Mouse (Mus musculus): Measurements from ENCODE around the gene Rbm19. TPM values are rescaled to one million over a fixed set of nuclear protein-coding genes. Genes with fewer than 3 reads are reported as not detected.

Gene Rbm19
- polyA plus RNA-seq, 1 experiment from 2014 or later: 23.0 TPM

DNA sequence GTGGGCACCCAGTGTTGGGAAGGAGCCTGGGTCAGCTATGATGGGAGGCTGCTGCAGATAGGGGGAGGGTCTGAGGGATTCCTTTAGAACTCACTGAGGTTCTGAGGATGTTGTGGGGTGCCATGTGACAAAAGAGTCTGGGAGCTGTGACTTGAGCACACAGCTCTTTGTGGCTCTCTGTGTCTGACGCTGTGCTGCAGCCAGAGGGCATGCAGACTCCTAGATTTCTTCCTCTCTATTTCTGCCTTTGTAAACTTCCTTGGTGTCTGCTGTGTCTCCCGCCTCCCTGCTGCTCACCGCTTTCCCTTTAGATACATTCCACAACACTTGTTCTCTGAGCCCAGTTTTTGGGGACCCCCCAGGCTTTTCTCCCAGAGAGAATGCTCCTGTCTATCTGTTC is 36.9 kb downstream of the Rbm19 start:
- DNase-seq (ENCODE audit: low spot score, missing footprints): no peak
- 84% methylated on average over 3 of the region's 3 CpGs for WGBS
- peaks cover 20% of the 10 kb centered on the region for H3K27me3 ChIP-seq (ENCODE audit: control insufficient read depth, insufficient read depth, low read length)

DNA sequence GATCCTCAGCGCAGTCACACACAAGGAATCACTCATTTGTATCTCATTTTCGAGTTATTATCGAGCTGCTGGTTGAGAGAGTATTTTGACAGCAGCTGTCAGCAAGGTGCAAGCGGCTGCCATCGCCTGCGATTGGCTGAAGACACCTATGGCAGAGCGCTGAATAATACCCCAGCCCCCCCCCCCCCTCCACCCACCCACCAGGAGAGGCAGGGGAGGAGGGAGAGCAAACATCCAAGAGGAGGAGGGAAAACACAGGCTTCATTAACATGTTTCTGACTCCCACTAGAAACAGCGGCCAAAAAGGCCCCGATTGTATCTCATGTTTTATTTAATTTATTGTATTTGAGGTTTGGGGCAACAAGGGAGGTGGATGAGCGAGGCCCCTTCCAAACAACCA is 39.4 kb downstream of the Rbm19 start:
- no peak overlapping the region for H3K4me3 ChIP-seq (ENCODE audit: low read depth, low read length)
- DNase-seq (ENCODE audit: low spot score, missing footprints) (no peak), ATAC-seq (ENCODE audit: low FRiP score) (no peak)
- H3K36me3 ChIP-seq (ENCODE audit: control insufficient read depth, insufficient read depth, low read length): no peaks in the 10 kb centered on the region
- H3K27ac ChIP-seq (ENCODE audit: low read depth, low read length): peak overlapping the region; percentile 35; the same call in 1 of the 2 replicates
- H3K9ac ChIP-seq (ENCODE audit: low read length): no peak overlapping the region
- WGBS: 82% methylated on average over 10 of the region's 10 CpGs
- H3K27me3 ChIP-seq (ENCODE audit: control insufficient read depth, insufficient read depth, low read length): peaks cover under 1% of the 10 kb centered on the region
- no peaks in the 10 kb centered on the region for H3K4me1 ChIP-seq (ENCODE audit: control insufficient read depth, insufficient read depth, low read length)
- H3K4me2 ChIP-seq: no peak overlapping the region
- no peaks in the 10 kb centered on the region for H3K9me3 ChIP-seq (ENCODE audit: control insufficient read depth, low read length)

More for the DNA sequence above, 36.9 kb downstream of the Rbm19 start:
- no peaks in the 10 kb centered on the region for H3K4me1 ChIP-seq (ENCODE audit: control insufficient read depth, insufficient read depth, low read length)
- no peaks in the 10 kb centered on the region for H3K36me3 ChIP-seq (ENCODE audit: control insufficient read depth, insufficient read depth, low read length)
- H3K4me3 ChIP-seq (ENCODE audit: low read depth, low read length): no peak overlapping the region
- H3K4me2 ChIP-seq: no peak overlapping the region
- H3K9me3 ChIP-seq (ENCODE audit: control insufficient read depth, low read length): no peaks in the 10 kb centered on the region
- no peak overlapping the region for H3K9ac ChIP-seq (ENCODE audit: low read length)
- no peak for ATAC-seq (ENCODE audit: low FRiP score)
- no peak overlapping the region for H3K27ac ChIP-seq (ENCODE audit: low read depth, low read length)

DNA sequence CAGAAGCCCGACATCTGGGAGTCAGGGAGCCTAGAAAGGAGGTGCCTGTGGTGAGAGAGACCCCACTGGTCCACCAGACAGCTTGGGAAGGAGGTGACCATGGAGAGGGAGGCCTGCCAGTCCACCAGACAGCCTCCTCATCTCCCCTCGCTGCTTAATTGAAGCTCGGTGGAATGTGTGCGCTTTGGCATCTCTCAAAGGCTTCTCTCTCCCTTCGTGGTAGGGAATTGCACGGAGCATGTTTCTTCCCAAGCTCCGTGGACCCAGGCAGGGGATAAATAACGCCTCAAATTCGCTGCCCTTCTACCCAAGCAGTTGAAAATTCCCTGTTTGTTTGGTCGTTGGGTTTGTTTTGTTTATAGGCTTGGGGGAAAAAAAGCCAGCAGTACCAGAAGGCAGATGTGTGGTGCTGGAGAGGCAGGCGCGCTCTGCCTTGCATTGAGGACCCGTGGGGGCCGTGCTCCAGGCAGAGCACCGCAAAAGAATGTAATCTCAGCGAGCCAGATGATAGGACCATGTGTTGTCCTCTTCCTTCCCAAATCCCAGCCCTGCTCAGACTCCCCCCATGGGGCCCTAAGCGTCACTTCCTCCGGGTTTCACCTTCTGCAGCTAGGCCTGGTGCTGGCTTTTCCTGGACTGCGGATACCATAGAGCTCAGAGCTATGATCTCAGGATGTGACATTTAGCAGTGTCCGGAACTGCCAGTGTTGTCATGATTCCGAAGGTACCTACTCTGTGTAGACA is 40.1 kb downstream of the Rbm19 start:
- Histone ChIP-seq H3K27ac (ENCODE audit: low read depth, low read length) (peak overlapping the region; percentile 35), H3K9me3 (ENCODE audit: control insufficient read depth, low read length) (no peaks in the 10 kb centered on the region), H3K9ac (ENCODE audit: low read length) (no peak overlapping the region), H3K36me3 (ENCODE audit: control insufficient read depth, insufficient read depth, low read length) (no peaks in the 10 kb centered on the region), H3K27me3 (ENCODE audit: control insufficient read depth, insufficient read depth, low read length) (no peaks in the 10 kb centered on the region; the same call in 1 of the 2 replicates), H3K4me3 (ENCODE audit: low read depth, low read length) (no peak overlapping the region), H3K4me2 (no peak overlapping the region), H3K4me1 (ENCODE audit: control insufficient read depth, insufficient read depth, low read length) (no peaks in the 10 kb centered on the region)
- ATAC-seq (ENCODE audit: low FRiP score): no peak
- 75% methylated on average over 21 of the region's 21 CpGs for WGBS
- no peak for DNase-seq (ENCODE audit: low spot score, missing footprints)

DNA sequence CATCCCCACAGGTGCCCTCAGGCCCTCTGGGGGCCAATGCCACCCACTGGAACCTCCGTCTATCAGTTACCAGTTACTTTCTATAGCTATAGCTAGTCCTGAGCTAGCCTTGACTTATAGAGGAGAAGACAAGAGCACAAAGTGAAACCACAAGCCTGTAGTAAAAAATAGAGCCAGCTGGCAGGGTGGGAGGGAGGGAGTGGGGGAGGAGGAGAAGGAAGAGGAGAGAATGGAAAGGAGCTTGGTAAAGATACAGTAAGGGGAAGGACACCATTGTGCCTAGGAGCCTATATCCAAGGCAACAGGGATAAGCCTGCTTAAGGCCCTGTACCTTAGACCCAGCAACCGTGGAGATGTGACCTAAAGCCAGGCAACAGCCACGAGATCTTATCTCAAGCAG is 40.9 kb downstream of the Rbm19 start:
- no peaks in the 10 kb centered on the region for H3K36me3 ChIP-seq (ENCODE audit: control insufficient read depth, insufficient read depth, low read length)
- H3K27me3 ChIP-seq (ENCODE audit: control insufficient read depth, insufficient read depth, low read length): no peaks in the 10 kb centered on the region; the same call in 1 of the 2 replicates
- H3K27ac ChIP-seq (ENCODE audit: low read depth, low read length): no peak overlapping the region
- no peaks in the 10 kb centered on the region for H3K9me3 ChIP-seq (ENCODE audit: control insufficient read depth, low read length)
- no peaks in the 10 kb centered on the region for H3K4me1 ChIP-seq (ENCODE audit: control insufficient read depth, insufficient read depth, low read length)
- no peak overlapping the region for H3K4me3 ChIP-seq (ENCODE audit: low read depth, low read length)
- ATAC-seq (ENCODE audit: low FRiP score) (no peak), DNase-seq (ENCODE audit: low spot score, missing footprints) (no peak)
- H3K9ac ChIP-seq (ENCODE audit: low read length): no peak overlapping the region
- H3K4me2 ChIP-seq: no peak overlapping the region
- WGBS: 81% methylated on average over 3 of the region's 3 CpGs

DNA sequence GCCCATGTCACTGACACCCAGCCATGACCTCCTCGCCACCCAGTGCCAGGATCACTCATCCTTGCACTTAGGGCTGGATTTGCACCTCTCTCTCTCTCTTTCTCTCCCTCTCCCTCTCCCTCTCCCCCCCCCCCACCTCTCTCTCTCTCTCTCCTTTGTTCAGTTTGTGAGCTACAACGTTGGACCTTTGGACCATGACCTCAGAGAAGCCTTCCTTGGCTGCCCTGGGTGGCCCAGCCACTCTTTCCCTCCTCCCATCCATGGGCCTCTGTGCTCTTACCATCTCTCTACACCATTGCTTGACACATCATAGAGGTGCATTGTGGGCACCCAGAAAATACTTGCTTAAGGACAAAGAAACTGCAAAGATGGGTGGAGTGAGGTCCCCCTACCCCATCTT is 42.2 kb downstream of the Rbm19 start:
- Histone ChIP-seq H3K27ac (ENCODE audit: low read depth, low read length) (no peak overlapping the region), H3K36me3 (ENCODE audit: control insufficient read depth, insufficient read depth, low read length) (no peaks in the 10 kb centered on the region), H3K4me2 (no peak overlapping the region), H3K9ac (ENCODE audit: low read length) (no peak overlapping the region), H3K4me3 (ENCODE audit: low read depth, low read length) (no peak overlapping the region), H3K9me3 (ENCODE audit: control insufficient read depth, low read length) (no peaks in the 10 kb centered on the region), H3K4me1 (ENCODE audit: control insufficient read depth, insufficient read depth, low read length) (no peaks in the 10 kb centered on the region), H3K27me3 (ENCODE audit: control insufficient read depth, insufficient read depth, low read length) (no peaks in the 10 kb centered on the region; the same call in 1 of the 2 replicates)
- WGBS: 68% methylated on average over 2 of the region's 2 CpGs
- DNase-seq (ENCODE audit: low spot score, missing footprints): no peak
- no peak for ATAC-seq (ENCODE audit: low FRiP score)

DNA sequence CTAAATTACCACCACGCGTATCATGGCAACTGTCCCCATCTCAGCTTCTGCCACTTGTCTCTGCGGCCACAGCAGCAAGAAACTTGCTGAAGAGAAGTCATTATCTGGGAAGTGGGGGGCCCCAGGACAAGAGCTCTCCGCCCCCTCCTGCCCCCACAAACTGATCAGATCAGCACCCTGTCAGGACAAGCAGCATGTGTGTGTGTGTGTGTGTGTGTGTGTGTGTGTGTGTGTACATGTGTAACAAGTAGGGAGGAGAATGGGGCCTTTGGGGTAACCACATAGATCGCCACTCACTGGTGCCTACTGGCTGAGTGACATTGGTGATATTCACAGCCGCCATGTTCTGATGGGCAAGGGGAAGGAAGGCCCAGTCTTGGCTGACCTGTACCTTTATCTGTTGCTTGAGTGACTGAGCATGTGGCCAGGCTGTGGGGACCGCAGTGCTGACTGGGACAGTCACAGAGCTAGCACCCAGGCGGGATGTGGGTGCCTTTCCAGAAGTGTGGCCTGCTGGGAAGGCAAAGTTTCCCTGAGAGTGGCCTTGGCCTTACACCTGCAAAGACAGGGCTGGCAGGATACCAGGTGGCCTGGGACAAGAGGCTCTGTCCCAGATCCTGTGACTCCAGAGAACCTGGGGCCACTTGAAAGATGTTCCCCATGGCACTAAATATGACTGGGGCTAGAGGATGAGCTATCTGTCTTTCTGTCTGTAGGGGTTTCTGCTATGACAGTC is 44.8 kb downstream of the Rbm19 start:
- no peaks in the 10 kb centered on the region for H3K9me3 ChIP-seq (ENCODE audit: control insufficient read depth, low read length)
- WGBS: 90% methylated on average over 8 of the region's 8 CpGs
- no peak overlapping the region for H3K9ac ChIP-seq (ENCODE audit: low read length)
- H3K27ac ChIP-seq (ENCODE audit: low read depth, low read length): no peak overlapping the region
- ATAC-seq (ENCODE audit: low FRiP score) (no peak), DNase-seq (ENCODE audit: low spot score, missing footprints) (no peak)
- peaks cover 2% of the 10 kb centered on the region; the same call in 1 of the 2 replicates for H3K4me1 ChIP-seq (ENCODE audit: control insufficient read depth, insufficient read depth, low read length)
- H3K4me2 ChIP-seq: no peak overlapping the region
- H3K36me3 ChIP-seq (ENCODE audit: control insufficient read depth, insufficient read depth, low read length): no peaks in the 10 kb centered on the region
- no peak overlapping the region for H3K4me3 ChIP-seq (ENCODE audit: low read depth, low read length)
- no peaks in the 10 kb centered on the region for H3K27me3 ChIP-seq (ENCODE audit: control insufficient read depth, insufficient read depth, low read length)

DNA sequence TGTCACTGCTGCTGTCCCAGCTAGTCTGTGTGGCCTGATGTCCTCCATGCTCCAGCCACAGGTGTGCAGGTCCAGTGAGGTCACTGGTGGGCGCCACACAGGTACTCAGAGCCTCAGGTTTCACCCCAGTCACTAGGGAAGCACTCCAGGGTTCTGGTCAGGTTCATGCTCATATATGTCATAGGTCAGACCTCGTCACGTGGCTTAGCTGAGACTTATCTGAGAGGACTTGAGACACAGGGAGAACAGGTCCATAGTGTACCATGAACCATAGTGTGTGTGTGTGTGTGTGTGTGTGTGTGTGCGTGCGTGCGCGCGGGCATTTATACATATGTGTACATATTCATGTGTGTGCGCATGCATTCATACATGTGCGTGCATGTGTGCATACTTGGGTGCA is 46.4 kb downstream of the Rbm19 start:
- Histone ChIP-seq H3K9me3 (ENCODE audit: control insufficient read depth, low read length) (no peaks in the 10 kb centered on the region), H3K27ac (ENCODE audit: low read depth, low read length) (no peak overlapping the region), H3K4me1 (ENCODE audit: control insufficient read depth, insufficient read depth, low read length) (peaks cover 2% of the 10 kb centered on the region; the same call in 1 of the 2 replicates), H3K4me3 (ENCODE audit: low read depth, low read length) (no peak overlapping the region), H3K9ac (ENCODE audit: low read length) (no peak overlapping the region), H3K4me2 (no peak overlapping the region), H3K36me3 (ENCODE audit: control insufficient read depth, insufficient read depth, low read length) (no peaks in the 10 kb centered on the region), H3K27me3 (ENCODE audit: control insufficient read depth, insufficient read depth, low read length) (no peaks in the 10 kb centered on the region)
- no peak for DNase-seq (ENCODE audit: low spot score, missing footprints)
- no peak for ATAC-seq (ENCODE audit: low FRiP score)
- 95% methylated on average over 10 of the region's 10 CpGs for WGBS

DNA sequence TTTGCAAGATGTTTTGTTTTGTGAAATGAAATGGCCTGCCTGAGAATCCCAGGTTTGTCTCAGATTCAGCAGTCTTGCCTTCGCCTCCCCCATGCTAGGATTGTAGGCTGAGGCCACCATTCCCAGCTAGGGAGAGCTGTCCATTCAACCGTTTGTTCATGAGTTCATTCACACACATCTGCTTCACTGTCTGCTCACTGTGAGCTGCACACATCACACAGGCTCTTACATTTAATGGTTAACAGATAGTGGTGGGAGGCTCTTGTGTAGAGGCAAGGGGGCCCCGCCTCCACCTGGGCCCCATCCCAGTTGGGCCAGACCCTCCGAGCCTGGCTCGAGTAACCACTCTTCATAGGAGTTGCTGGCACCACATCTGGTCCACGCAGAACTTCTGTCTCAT is 47.2 kb downstream of the Rbm19 start:
- H3K4me3 ChIP-seq (ENCODE audit: low read depth, low read length): no peak overlapping the region
- no peak overlapping the region for H3K27ac ChIP-seq (ENCODE audit: low read depth, low read length)
- no peak for DNase-seq (ENCODE audit: low spot score, missing footprints)
- H3K4me1 ChIP-seq (ENCODE audit: control insufficient read depth, insufficient read depth, low read length): peaks cover 2% of the 10 kb centered on the region; the same call in 1 of the 2 replicates
- no peaks in the 10 kb centered on the region for H3K9me3 ChIP-seq (ENCODE audit: control insufficient read depth, low read length)
- 89% methylated on average over 6 of the region's 6 CpGs for WGBS
- H3K9ac ChIP-seq (ENCODE audit: low read length): no peak overlapping the region
- no peaks in the 10 kb centered on the region for H3K27me3 ChIP-seq (ENCODE audit: control insufficient read depth, insufficient read depth, low read length)
- no peak for ATAC-seq (ENCODE audit: low FRiP score)
- no peak overlapping the region for H3K4me2 ChIP-seq
- H3K36me3 ChIP-seq (ENCODE audit: control insufficient read depth, insufficient read depth, low read length): no peaks in the 10 kb centered on the region

DNA sequence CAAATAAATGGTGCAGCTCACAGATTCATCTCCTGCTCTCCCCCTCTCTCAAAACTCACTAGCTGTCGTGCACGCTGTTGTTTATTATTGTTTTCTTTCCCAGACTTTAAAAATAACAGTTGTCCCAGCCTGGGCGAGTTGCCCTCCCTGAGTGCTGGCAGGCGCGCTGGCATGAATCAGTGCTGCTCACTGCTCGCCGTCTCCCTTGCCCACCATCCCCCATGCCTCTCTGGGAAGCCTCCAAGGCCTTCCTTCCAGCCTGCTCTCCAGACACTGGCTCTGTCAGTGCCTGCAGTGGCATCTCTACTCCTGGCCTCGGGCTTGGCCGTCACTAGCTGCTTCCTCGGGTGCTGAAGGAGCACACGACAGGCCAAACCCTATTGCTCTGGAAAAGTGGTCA is 48.2 kb downstream of the Rbm19 start:
- no peak overlapping the region for H3K9ac ChIP-seq (ENCODE audit: low read length)
- ATAC-seq (ENCODE audit: low FRiP score) (no peak), DNase-seq (ENCODE audit: low spot score, missing footprints) (no peak)
- H3K4me3 ChIP-seq (ENCODE audit: low read depth, low read length): no peak overlapping the region
- H3K27ac ChIP-seq (ENCODE audit: low read depth, low read length): no peak overlapping the region
- H3K36me3 ChIP-seq (ENCODE audit: control insufficient read depth, insufficient read depth, low read length): no peaks in the 10 kb centered on the region
- H3K9me3 ChIP-seq (ENCODE audit: control insufficient read depth, low read length): no peaks in the 10 kb centered on the region
- WGBS: 88% methylated on average over 11 of the region's 11 CpGs
- peaks cover 2% of the 10 kb centered on the region; the same call in 1 of the 2 replicates for H3K4me1 ChIP-seq (ENCODE audit: control insufficient read depth, insufficient read depth, low read length)
- no peaks in the 10 kb centered on the region for H3K27me3 ChIP-seq (ENCODE audit: control insufficient read depth, insufficient read depth, low read length)
- H3K4me2 ChIP-seq: no peak overlapping the region

Measured in midbrain, embryonic 11.5 days (tissue).